Mouse (Mus musculus) monocyte, adult 2 months (primary cell): Measurements from ENCODE around the gene Tcp1.
"Not testable (repeated sequence)": the region's sequence is repeated elsewhere in the genome, so short reads cannot be mapped to it uniquely, and the experiment has no call there.

ENCODE experiments used
- DNase-seq, 2 experiments: peaks; one replicate each; pipeline ENCODE4 v3.0.0; 2022; ENCODE audit warnings: low spot score in 2 of 2, low read depth in 1 of 2

The Tcp1 gene

DNA sequence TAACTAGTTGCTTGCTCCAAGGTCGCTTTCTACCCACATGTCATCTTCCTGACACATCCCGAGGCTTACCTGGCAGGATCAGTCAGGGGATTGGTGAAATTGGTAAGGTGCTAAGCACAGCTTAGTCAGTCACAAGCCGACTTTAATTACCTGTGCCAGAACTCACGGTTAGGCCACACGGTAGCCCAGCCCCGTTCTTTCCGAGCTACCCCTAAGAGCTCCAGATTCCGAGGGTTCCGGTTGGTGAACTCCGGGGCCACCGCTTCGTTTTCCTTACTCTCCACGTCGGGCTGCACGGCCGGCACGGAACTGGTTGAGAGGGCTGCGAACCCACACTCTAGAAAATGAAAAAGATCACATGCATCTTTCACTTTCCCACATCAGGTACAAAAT, at the start of gene Tcp1:
TSS of gene Tcp1 (plus strand) at position 214 of the 393 bp plus-strand sequence.
- no peak for DNase-seq

DNA sequence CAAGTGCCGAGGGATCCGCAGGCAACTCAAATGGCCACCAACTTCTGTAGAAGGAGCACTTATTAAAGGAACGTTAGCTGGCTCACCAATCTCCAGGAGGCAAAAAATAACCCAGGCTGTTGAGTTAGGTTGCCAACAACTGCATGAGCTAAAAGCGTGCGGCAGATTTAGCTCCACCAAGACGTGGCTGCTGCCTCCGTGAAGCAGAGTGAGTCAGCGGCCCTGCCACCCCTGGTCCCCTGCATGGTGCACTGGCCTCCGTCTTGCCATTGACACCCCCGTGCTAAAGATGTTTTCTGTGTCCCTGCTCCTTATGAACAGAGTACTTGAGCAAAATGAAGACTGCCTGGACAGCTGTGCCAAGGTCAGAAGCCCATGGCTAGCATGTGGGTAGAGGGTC, 48.6 kb upstream of the Tcp1 start:
- DNase-seq, result no peak

DNA sequence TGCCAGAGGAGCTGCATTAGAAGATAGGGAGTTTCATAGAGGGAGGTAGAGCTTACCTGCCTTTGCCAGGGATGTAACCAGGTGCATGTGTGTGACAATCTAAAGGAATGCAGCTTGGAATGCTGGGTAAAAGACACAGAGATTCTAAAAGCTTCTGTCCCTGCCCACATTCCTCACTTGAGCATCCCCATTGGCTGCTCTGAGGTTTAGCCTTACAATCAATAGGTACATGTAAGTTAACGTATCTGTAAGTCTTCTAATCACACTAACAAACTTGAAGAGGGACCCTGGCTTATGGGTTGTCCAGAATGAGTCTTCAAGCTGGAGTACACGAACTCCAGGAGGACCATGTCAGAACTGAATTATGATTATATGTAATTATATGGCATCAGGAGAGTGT, 47.5 kb upstream of the Tcp1 start, which contains the start of gene Mas1:
TSS of gene Mas1 (minus strand) at position 101 of the 400 bp plus-strand sequence.
- DNase-seq, result no peak

DNA sequence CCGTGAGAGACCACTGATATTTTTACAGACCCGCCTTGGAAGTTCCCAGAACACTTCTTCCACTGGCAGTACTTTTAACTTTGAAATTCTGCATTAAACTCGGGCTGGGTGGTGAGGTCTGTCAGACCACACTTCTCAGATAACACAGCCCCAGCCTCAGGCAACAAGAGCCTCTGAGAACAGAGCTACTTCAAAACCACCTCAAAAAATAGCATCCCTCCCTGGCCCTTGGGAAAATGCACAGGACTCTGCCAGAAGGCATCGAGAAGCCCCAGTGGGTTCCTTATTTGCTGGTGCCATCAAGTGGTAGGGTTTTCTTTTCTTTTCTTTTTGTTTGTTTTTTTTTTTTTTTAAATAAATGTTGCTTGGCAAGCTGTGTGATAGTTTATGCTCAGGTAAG, 46.9 kb upstream of the Tcp1 start:
- DNase-seq, result no peak

DNA sequence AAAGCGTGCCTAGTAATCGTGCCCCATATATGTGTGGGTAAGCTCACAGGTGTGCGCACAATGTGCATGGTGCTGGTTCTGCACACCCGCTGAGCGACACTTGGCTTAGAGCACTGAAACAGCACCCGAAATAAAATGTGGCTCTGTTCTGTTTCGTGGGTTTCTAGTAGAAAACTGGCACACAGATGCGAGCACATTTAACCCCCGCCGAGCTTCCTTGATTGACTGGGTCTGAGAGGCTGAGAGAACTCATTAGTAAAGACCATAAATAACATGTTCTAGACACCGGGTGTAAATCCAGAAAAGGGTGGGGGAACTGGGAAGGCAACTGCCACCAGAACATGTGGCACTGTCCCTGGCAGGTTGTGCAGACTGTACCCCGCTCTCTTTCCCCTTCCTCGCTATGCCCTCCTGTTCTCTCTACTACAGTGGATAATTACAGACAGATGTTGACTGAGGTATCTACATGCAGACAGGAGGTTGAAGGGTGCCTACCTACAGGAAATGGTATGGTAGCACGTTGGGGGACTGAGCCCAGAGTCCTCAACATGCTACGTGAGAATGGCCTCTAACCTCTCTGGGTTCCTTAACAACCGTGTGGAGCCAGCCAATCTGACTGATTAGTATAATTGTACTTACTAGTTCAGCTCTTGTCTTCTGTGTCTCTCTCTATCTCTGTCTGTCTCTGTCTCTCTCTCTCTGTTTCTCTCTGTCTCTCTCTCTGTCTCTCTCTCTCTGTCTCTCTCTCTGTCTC, 43.0 kb upstream of the Tcp1 start:
- no peak for DNase-seq

- DNase-seq, result no peak
Observed at GRCm38 (mm10) chr17:12875734-12876133, 39.8 kb upstream of the Tcp1 start, which contains the start of gene Mrgprh. TSS of gene Mrgprh (plus strand) at chr17:12876034.

DNA sequence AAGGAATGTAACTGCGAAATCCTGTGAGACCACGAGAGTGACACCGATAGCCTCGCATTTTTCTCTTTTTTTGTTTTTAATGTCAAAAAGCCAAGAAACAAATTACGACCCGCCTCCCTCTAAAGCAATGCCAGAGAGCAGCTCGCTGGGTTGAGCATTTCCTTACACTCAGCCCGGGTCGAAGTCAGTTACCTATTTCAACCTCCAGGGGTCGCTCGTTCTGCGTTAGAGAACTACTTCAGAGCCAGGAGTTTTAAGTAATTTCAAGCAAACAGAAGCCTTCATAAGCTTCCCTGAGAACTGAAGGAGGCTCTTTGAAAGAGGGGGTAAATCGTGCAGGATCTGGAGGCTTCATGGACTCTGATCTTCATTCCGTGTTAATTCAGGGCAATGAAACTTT, 35.3 kb upstream of the Tcp1 start:
- peak; percentile 20 to 44 for DNase-seq

DNA sequence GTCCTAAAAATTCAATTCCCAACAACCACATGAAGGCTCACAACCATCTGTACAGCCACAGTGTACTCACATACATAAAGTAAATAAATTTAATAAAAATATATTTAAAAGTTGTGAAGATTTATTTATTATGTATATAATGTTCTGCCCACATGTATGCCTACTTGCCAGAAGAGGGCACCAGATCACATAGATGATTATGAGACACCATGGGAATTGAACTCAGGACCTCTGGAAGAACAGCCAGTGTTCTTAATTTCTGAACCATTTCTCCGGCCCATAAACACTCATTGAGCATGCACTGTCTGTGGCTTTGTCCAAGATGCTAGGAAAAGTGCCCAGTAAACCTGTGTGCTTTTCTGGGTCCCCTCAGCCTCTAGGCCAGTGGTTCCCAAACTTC, 34.3 kb upstream of the Tcp1 start:
- DNase-seq, result no peak

GRCm38 (mm10) chr17:12886620-12887019, 28.9 kb upstream of the Tcp1 start:
- no peak for DNase-seq

DNA sequence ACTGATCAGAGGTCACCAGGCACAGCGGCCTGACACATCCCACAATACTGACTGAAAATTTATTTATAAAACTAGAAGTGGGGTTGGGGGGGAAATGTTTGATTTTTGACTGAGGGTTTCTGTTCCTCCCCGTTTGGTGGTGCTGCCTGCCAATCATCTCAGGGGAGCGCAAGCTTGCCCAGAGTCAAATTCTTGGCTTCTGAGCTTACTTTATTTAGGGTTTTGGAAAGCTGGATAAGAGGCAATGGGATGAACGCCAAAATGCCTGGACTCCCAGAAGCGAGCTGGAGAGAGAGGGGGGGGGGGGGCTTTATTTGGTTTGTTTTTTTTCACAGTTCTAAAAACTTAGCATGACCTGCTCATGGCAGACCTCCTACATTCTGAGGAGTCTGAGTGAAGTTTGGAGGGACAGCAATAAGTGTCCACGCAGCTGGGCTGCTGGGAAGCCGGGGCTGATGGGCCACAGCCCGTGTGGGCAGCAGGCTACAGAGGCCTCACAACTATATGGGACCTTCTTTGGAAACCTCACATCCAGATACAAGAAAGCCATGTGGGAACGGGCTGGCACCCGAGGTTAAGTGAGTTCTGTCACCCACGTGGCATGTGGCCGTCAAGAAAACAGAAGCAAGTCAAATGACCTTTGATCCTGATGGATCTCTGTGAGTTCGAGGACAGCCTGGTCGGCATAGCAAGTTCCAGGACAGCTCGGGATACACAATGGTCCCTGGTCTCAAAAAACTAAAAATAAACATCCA, 28.3 kb upstream of the Tcp1 start:
- no peak for DNase-seq

GRCm38 (mm10) chr17:12891054-12891453, 24.4 kb upstream of the Tcp1 start:
- no peak for DNase-seq

DNA sequence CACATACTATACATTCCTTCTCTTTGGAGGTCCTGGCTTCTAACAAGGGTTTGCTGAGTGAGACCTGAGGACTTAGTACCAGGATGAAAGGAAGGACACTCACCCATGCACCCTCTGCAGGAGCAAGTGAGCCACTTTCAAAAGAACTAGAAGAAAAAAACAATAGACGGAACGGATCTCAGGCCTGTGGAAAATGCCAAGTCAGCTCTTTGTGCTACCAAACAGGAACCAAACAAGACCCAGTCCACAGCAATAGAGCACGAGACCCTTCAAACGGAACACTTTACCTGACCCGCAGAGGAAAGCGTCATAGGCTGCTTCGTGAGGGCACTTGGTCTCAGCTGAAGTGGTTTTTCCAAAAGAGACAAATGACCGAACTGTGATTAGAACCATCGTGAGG, 23.5 kb upstream of the Tcp1 start:
- no peak for DNase-seq

DNA sequence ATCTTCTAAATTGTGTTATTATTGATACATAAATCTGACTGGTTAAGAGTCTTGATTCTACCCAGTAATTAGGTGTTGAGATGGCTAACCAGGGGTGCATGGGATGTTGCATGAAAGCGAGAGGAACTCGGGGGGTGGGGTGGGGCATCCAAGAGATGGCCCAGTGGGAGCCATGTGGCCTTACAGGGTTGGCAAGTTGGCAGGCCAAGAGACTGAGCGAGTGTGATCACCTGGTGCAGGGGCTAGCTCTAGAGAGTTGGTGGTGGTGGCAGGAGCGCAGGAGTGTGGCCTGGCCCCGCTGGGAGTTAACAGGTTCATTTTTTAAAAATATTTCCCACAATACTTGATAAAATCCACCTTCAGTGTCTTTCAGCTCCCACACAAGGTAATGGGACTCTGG, 17.8 kb upstream of the Tcp1 start:
- no peak for DNase-seq

GRCm38 (mm10) chr17:12898607-12899006, 16.9 kb upstream of the Tcp1 start:
- not testable (repeated sequence) for DNase-seq

- no peak for DNase-seq
Observed at GRCm38 (mm10) chr17:12902291-12902690, 13.2 kb upstream of the Tcp1 start.

GRCm38 (mm10) chr17:12903372-12904333, 11.8 kb upstream of the Tcp1 start:
- DNase-seq, result no peak

- DNase-seq, result no peak
Observed at GRCm38 (mm10) chr17:12904349-12904748, 11.2 kb upstream of the Tcp1 start.

GRCm38 (mm10) chr17:12905810-12906209, 9.7 kb upstream of the Tcp1 start:
- DNase-seq, result no peak

DNA sequence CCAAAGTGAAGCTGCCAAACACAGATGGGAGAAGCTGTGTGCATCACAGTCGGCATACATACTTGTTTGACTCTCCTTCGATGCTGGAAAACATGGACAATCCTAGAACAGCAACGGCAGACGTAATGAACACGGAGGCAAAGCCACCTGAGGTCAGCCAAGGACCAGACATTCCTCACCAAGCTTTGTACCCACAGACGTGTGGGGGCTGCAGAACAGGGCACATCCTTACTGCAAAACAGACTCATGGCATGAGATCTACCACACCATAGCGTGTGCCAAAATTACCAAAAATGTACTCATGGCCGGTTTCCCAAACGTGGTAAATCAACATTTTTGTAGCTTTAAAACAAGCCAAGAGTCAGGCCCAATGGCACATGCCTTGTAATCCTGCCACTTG, 9.1 kb upstream of the Tcp1 start:
- DNase-seq, result no peak

GRCm38 (mm10) chr17:12909361-12910280, 5.9 kb upstream of the Tcp1 start, which contains the start of gene Pnldc1:
TSS of gene Pnldc1 (minus strand) at chr17:12910230.
- no peak for DNase-seq
